Mouse (Mus musculus): ENCODE results near the gene Ifit1bl1.

Gene Ifit1bl1

DNA sequence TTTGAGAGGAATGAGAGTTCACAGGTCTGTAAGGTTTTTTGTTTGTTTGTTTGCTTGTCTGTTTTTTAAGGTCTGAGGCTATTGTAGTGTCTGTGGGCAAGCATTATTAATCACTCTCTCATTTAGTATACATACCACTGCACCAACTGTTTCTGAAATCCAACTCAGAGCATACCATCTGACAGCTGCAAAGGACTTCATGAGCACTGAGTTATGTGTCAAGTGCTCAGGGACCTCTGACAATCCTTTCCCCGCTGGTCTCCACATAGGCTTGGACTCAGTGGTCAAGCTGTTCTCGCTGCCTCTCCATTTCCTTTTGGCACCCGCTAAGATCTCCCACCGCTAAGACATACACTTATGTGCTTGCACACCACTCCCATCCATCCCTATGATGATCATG, 55.5 kb downstream of the Ifit1bl1 start:
- DNase-seq (ENCODE audit: low spot score in 2 of 2) = no peak
